Mouse (Mus musculus) embryonic facial prominence, embryonic 11.5 days (tissue): Measurements from ENCODE around the gene Mthfd1l. TPM values are rescaled to one million over a fixed set of nuclear protein-coding genes. Genes with fewer than 3 reads are reported as not detected.

Experiments used
- ATAC-seq: fragments of 200-750 bp; cut with Nextera tagmentation; replicated peaks from 2 replicates; pipeline ENCODE4 v1.8.0; 2017; ENCODE audit warnings: low read depth; ENCODE audit not compliant: insufficient number of reproducible peaks, low FRiP score, low TSS enrichment
- DNase-seq: peaks from one replicate; pipeline ENCODE4 v3.0.0-alpha.2; 2015; ENCODE audit warnings: low spot score
- H3K27ac ChIP-seq: fragments of 300-500 bp; sonication (generic); replicated peaks from 2 replicates; pipeline ENCODE4 v1.5.1; 2014; ENCODE audit warnings: mild to moderate bottlenecking, low read depth, low read length, control low read depth
- H3K27me3 ChIP-seq: fragments of 300-500 bp; sonication (generic); 2 replicates; pipeline ENCODE4 v1.6.1; 2014; ENCODE audit warnings: mild to moderate bottlenecking, low read length, moderate library complexity, mixed read lengths; ENCODE audit not compliant: control insufficient read depth, insufficient read depth
- H3K36me3 ChIP-seq: fragments of 300-500 bp; sonication (generic); replicated peaks from 2 replicates; pipeline ENCODE4 v1.6.1; 2014; ENCODE audit warnings: low read depth, mild to moderate bottlenecking, low read length, moderate library complexity, mixed read lengths; ENCODE audit not compliant: control insufficient read depth, insufficient read depth
- H3K4me1 ChIP-seq: fragments of 300-500 bp; sonication (generic); 2 replicates; pipeline ENCODE4 v1.6.1; 2014; ENCODE audit warnings: low read length, mixed read lengths; ENCODE audit not compliant: control insufficient read depth, insufficient read depth
- H3K4me2 ChIP-seq: fragments of 300-500 bp; sonication (generic); 2 replicates; pipeline ENCODE4 v1.6.1; 2014; ENCODE audit warnings: low read depth, mild to moderate bottlenecking, control low read depth, low read length, moderate library complexity
- H3K4me3 ChIP-seq: fragments of 300-500 bp; sonication (generic); 2 replicates; pipeline ENCODE4 v1.5.1; 2014; ENCODE audit warnings: low read depth, low read length, control low read depth
- H3K9ac ChIP-seq: fragments of 300-500 bp; sonication (generic); replicated peaks from 2 replicates; pipeline ENCODE4 v1.6.1; 2014; ENCODE audit warnings: mild to moderate bottlenecking, control low read depth, low read length
- H3K9me3 ChIP-seq: fragments of 300-500 bp; sonication (generic); replicated peaks from 2 replicates; pipeline ENCODE4 v1.6.1; 2016; ENCODE audit warnings: mild to moderate bottlenecking, low read length, inconsistent platforms, mixed read lengths; ENCODE audit not compliant: control insufficient read depth
- WGBS: fragments of 180-500 bp; shearing (Covaris S2); extraction: QIAGEN DNeasy Blood & Tissue Kit; methylation state at CpG from one replicate; pipeline ENCODE4 v1.1.7; 2014; 5-methylcytosine and 5-hydroxymethylcytosine counted together
- polyA plus RNA-seq: library from polyadenylated mRNA; unstranded; fragments of >200 nt; fragmentation: Nextera tagmentation; extraction: Ambion mirVana; gene quantifications from 2 replicates; pipeline ENCODE4 v1.2.1, GENCODE M21; 2014

Gene Mthfd1l
- polyA plus RNA-seq, 1 experiment from 2014 or later: 13.6 TPM

GRCm38 (mm10) chr10:4038576-4038975 lies 65.7 kb downstream of the Mthfd1l start:
- Histone ChIP-seq H3K4me1 (no peaks in the 10 kb centered on the region), H3K9me3 (no peaks in the 10 kb centered on the region), H3K27me3 (no peaks in the 10 kb centered on the region), H3K4me2 (no peak overlapping the region), H3K9ac (no peak overlapping the region), H3K27ac (no peak overlapping the region), H3K36me3 (no peaks in the 10 kb centered on the region), H3K4me3 (no peak overlapping the region)
- ATAC-seq: no peak
- DNase-seq: no peak
- WGBS: 86% methylated on average over 11 of the region's 11 CpGs

- H3K4me2 ChIP-seq: no peak overlapping the region
- ATAC-seq: no peak
- no peaks in the 10 kb centered on the region for H3K4me1 ChIP-seq
- no peak overlapping the region for H3K9ac ChIP-seq
- no peaks in the 10 kb centered on the region for H3K27me3 ChIP-seq
- no peak overlapping the region for H3K4me3 ChIP-seq
- DNase-seq: peak; percentile 46
- 85% methylated on average over 9 of the region's 9 CpGs for WGBS
- no peak overlapping the region for H3K27ac ChIP-seq
- H3K36me3 ChIP-seq: no peaks in the 10 kb centered on the region
- H3K9me3 ChIP-seq: no peaks in the 10 kb centered on the region
These were observed 68.8 kb downstream of the Mthfd1l start for GRCm38 (mm10) chr10:4041691-4042090.

- Histone ChIP-seq H3K27me3 (no peaks in the 10 kb centered on the region), H3K4me2 (no peak overlapping the region), H3K9me3 (no peaks in the 10 kb centered on the region), H3K36me3 (no peaks in the 10 kb centered on the region), H3K4me3 (no peak overlapping the region), H3K4me1 (no peaks in the 10 kb centered on the region), H3K27ac (no peak overlapping the region), H3K9ac (no peak overlapping the region)
- WGBS: 86% methylated on average over 7 of the region's 7 CpGs
- DNase-seq (no peak), ATAC-seq (no peak)
These were observed 71.5 kb downstream of the Mthfd1l start for GRCm38 (mm10) chr10:4044421-4044820.

- WGBS: 64% methylated on average over 4 of the region's 4 CpGs
- H3K9me3 ChIP-seq: no peaks in the 10 kb centered on the region
- ATAC-seq: no peak
- H3K4me2 ChIP-seq: no peak overlapping the region
- DNase-seq: peak; percentile 8
- no peaks in the 10 kb centered on the region for H3K36me3 ChIP-seq
- no peak overlapping the region for H3K27ac ChIP-seq
- H3K9ac ChIP-seq: no peak overlapping the region
- no peaks in the 10 kb centered on the region for H3K27me3 ChIP-seq
- H3K4me1 ChIP-seq: no peaks in the 10 kb centered on the region
- H3K4me3 ChIP-seq: no peak overlapping the region
These were observed 73.6 kb downstream of the Mthfd1l start for GRCm38 (mm10) chr10:4046496-4046895.

- no peak for ATAC-seq
- DNase-seq: no peak
- no peak overlapping the region for H3K4me2 ChIP-seq
- 79% methylated on average over 6 of the region's 6 CpGs for WGBS
- H3K4me1 ChIP-seq: no peaks in the 10 kb centered on the region
- no peak overlapping the region for H3K9ac ChIP-seq
- no peaks in the 10 kb centered on the region for H3K27me3 ChIP-seq
- H3K9me3 ChIP-seq: no peaks in the 10 kb centered on the region
- no peaks in the 10 kb centered on the region for H3K36me3 ChIP-seq
- no peak overlapping the region for H3K27ac ChIP-seq
- H3K4me3 ChIP-seq: no peak overlapping the region
These were observed 74.7 kb downstream of the Mthfd1l start for GRCm38 (mm10) chr10:4047666-4048065.

GRCm38 (mm10) chr10:4050236-4050635 lies 77.3 kb downstream of the Mthfd1l start:
- Histone ChIP-seq H3K9ac (no peak overlapping the region), H3K36me3 (no peaks in the 10 kb centered on the region), H3K4me2 (no peak overlapping the region), H3K4me1 (no peaks in the 10 kb centered on the region), H3K4me3 (no peak overlapping the region), H3K27ac (no peak overlapping the region), H3K9me3 (no peaks in the 10 kb centered on the region), H3K27me3 (no peaks in the 10 kb centered on the region)
- ATAC-seq (no peak), DNase-seq (no peak)
- 89% methylated on average over 4 of the region's 4 CpGs for WGBS

- no peak overlapping the region for H3K27ac ChIP-seq
These were observed 79.8 kb downstream of the Mthfd1l start for GRCm38 (mm10) chr10:4052711-4053110.

GRCm38 (mm10) chr10:4053278-4054061 lies 80.6 kb downstream of the Mthfd1l start:
- Histone ChIP-seq H3K27me3 (no peaks in the 10 kb centered on the region), H3K27ac (no peak overlapping the region), H3K4me3 (no peak overlapping the region), H3K9ac (no peak overlapping the region), H3K9me3 (no peaks in the 10 kb centered on the region), H3K4me2 (no peak overlapping the region), H3K4me1 (no peaks in the 10 kb centered on the region), H3K36me3 (no peaks in the 10 kb centered on the region)
- DNase-seq: peak; percentile 21
- WGBS: 68% methylated on average over 19 of the region's 19 CpGs
- ATAC-seq: 0 out of 2 replicates have a peak, but pooled peaks have one; percentile 39

More at GRCm38 (mm10) chr10:4052711-4053110, 79.8 kb downstream of the Mthfd1l start:
- no peak overlapping the region for H3K4me3 ChIP-seq
- H3K27me3 ChIP-seq: no peaks in the 10 kb centered on the region
- no peaks in the 10 kb centered on the region for H3K9me3 ChIP-seq
- 90% methylated on average over 4 of the region's 4 CpGs for WGBS
- DNase-seq: no peak
- H3K9ac ChIP-seq: no peak overlapping the region
- no peaks in the 10 kb centered on the region for H3K36me3 ChIP-seq
- no peak overlapping the region for H3K4me2 ChIP-seq
- no peaks in the 10 kb centered on the region for H3K4me1 ChIP-seq
- no peak for ATAC-seq
